Mouse (Mus musculus) cerebellum, postnatal 4 days (tissue): ENCODE data around the gene Rnf123.

Experiments used
- DNase-seq, 2 experiments: peaks; one replicate each; pipeline ENCODE4 v3.0.0; 2022; ENCODE audit warnings: low spot score in 2 of 2, mixed read lengths in 1 of 2

Rnf123 gene

DNA sequence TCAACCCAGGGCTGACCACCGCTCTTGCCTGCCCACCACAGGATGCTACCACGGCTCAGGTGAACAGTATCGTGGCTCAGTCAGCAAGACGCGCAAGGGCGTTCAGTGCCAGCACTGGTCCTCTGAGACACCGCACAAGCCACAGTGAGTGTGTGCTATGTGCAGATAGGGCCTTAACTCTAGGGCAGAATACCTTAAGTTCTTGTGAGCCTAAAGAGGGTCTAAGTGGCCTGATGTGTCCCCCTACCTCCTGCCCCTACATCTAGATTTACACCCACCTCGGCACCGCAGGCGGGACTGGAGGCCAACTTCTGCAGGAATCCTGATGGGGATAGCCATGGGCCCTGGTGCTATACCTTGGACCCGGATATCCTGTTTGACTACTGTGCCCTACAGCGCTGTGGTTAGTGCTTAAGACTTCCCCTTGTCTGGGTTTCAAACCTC is at the start of gene Rnf123:
TSS of gene Rnf123 (minus strand) at position 359 of the 444 bp plus-strand sequence.
- no peak for DNase-seq

DNA sequence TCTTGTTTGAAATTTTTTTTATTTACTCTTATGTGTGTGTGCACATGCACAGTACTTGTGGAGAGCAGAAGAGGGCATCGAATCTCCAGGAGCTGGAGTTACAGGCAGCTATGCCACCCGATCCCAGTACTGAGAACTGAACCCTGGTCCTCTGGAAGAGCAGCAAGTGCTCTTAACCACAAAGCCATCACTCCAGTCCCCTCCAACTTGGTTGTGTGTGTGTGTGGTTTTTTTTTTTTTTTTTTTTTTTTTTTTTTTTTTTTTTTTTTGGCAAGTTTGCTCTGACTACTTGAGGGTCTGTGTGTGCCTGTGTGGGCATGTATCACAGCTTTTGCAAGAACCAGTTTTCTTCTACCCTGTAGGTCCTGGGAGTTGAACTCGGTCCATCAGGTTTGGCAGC is 49.2 kb upstream of the Rnf123 start:
- no peak for DNase-seq

DNA sequence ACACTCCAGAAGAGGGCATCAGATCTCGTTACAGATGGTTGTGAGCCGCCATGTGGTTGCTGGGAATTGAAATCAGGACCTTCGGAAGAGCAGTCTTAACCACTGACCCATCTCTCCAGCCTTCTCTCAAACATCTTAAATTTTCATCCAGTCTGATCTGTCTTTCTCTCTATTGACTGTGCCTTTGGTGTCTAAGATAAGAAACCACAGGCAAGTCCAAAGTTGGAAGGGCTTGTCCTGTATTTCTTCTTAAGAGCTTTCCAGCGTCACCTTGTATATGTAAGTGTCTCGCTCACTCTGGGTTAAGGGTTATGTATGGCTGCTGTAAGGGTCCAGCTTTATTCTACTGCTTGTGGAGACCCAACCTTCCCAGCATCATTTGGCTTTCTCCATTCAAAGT is 48.4 kb upstream of the Rnf123 start:
- DNase-seq = no peak

DNA sequence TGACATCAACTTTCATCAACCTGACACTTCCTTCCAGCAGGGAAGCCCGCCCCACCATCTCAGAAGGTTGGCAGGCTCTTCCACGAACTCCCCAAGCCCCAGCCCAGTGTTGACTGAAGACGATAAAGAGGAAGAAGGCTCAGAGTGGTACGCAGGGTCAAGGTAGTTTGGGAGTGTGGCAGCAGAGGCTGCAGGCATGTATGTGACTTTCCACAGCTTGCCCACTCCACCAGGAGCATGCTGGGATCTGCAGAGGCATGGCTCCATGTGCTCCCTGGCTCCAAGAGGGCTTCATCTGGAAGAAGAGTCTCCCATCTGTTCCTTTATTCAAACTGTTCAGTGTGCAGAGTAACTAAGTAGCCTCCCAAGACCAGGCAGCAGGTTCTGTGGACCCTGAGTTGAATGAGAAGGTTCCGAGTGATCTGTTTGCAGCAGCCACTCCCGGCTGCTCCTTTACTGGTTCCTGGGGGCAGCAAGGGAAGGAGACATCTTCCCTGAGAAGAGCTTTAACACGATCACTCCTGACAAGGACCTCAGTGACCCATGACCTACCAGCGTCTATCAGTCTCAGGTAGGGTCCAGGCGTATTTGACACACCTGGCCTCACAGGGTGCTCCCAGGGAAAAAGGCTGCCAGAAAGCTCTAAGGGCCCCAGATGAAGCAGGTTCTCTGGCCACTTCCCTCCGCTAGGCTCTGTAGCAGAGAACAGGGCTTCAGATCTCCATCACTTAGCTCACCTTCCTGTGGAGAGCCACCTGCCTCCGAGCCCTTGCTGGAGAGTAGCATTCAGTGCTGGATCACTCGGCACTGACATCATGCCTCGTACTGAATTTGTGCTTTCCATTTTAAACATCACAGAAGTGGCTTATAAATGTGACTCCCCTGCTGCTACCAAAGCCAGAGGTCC is 46.1 kb upstream of the Rnf123 start:
- no peak for DNase-seq

DNA sequence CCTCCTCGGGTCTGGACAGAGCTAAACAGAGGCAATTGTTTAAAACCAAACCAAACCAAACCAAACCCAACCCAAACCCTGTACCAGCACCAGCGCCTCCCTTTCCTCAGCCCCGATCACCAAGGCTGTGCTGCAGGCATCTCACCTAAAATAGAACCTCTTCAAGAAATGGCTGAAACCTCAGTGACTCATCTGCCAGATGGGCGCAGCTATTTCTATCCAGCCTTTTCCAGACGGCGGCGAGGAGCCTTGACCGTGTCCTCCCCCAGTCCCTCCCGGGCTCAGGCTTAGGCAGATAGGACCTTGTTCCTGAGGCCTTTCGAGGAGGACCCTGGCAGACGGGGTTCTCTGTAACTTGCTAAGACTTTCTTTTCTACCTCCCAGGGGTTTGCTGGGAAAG is 45.1 kb upstream of the Rnf123 start:
- DNase-seq = no peak

DNA sequence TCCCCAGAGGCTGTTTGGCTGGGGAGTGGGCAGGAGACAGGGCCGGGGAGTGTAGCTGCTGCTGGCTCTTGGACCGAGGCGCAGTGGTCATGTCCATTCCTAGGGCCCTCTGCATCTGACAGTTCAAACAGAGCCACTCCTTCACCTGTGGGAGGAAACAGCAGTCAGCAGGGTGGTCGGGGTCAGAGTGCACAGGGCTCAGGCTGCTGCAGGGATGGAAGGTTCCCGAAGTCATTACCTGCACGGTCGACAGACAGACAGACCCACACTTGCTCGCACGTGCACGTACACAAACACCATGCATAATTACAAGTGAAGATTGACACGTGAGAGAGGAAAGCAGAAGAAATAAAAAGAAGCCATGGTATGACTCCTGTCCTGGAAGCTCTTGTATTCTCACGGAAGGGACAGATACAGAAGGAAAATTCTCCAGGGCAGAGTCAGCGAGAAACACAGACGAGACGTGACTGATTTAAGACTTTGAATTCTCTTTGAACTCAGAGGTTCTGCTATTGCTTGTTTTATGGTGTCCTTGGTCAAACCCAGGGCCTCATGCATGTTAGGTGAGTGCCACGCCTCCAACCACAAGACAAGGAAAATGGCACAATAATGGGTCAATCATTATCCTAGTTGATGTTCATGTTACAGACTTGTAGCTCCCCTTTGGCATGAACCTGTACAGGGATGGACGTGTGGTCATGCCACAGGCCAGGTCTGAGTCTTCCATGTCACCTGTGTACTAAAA is 43.5 kb upstream of the Rnf123 start:
- no peak for DNase-seq

DNA sequence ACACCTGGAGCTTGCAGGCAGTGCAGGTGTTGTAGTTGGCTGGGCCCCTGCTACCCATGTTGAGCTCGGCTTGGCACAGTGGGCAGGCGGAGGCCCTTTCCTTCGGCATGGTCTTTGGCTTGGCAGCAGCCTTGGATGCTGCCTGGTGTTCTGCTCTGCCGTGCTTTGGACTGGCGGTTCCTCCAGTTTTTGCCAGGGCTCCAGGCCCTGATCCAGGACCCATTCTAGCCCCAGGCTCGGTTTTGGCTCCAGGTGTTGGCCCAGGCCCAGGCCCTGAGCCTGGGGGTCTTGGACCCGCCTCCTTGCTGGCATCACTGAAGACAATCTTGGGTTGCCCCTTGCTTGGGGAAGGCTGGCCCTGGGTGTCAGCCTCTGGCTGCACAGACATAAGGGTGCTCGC is 42.6 kb upstream of the Rnf123 start:
- DNase-seq = peak in 1 of 2 experiments; percentile 50

DNA sequence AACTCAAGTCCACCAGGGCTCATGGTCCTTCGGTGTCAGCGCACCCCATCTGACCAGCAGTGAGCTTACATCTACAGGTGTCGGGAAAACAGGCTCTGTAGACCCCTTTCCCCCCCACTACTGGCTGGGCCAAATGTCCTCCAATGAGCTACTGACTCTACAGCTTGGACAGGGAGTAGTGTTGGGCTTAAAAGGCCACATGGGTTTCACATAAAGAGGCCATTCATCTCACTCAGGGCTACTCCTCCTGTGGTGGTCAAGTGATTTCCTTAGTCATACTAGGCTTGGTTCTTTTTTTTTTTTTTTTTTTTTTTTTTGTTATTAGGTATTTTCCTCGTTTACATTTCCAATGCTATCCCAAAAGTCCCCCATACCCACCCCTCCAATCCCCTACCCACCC is 40.8 kb upstream of the Rnf123 start:
- DNase-seq = no peak

DNA sequence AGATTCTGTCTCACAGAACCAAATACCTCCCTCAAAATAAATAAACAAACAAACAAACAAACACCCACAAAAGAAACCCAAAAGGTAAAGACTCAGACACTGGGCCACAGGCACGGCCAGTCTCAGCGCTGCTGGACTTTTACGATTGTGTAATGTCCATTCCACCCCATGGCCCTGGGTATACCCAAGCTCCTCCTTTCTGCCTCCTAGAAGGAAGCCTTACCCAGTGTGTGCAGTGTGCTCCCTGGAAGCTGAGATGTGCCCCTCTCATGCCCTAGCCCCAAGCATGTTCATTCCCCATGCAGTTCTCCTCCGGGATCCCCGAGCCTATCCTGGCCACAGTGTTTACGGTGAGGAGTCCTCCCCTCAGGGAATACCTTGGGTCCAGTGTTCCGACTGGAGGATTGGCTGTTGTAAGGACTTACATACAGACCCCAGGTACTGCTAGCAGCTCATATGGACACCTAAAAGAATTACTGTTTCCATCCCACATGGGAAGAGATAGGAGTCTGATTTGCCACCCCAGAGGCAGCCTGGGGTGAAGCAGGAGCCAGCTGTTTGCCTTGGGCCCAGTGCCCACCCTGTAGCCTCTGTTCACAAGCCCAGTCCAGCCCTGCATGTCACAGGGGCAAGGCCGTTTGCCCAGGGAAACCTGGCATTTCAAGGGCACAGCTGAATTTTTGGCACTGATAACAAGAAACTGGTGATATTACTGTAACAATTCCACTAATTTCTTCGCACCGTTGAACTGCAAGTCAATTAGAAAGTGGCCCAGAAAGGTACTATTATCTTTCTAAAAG is 38.2 kb upstream of the Rnf123 start:
- DNase-seq = no peak

DNA sequence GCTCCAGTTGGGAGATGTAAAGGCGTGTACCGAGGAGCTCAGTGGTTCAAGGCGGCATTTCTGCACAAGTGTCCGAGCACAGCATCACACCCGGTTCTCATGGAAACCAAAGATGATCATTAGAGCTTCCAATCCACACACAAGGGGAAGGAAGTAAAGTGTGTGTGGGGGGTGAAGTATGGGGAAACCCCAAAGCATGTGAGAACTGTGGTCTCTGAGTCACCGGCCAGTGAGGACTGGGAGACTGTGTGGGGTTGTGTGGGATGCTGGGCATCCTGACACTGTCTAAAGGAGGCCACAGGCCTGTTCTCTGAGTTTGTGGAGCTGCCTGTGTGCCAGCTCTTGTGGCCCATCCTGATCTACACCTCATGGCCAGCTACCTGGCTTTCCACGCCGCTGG is 37.5 kb upstream of the Rnf123 start:
- no peak for DNase-seq

DNA sequence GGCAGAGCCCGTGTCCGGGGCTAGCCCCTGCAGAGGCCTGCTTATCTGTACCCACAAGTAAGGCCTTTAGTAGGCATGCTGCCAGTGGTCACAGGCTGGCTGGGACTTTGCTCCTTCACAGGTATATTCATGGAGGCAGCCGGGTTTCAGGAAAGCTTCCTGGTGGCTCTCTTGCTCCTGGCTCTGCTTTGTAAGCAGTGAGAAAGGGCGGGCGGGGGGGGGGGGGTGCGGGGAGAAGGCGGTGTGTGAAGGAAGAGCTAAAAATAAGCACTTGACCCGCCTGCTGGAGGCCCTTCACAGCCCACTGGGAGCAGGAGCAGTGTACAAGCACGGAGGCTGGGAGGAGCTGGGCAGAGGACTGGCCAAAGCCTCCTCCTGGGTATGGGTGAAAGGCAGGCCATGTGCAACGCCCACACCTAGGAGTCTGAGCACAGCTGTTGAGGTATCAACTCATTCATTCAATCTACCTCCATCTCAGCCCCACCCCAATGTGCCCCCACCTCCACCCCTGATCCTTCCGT is 36.8 kb upstream of the Rnf123 start:
- DNase-seq = no peak

DNA sequence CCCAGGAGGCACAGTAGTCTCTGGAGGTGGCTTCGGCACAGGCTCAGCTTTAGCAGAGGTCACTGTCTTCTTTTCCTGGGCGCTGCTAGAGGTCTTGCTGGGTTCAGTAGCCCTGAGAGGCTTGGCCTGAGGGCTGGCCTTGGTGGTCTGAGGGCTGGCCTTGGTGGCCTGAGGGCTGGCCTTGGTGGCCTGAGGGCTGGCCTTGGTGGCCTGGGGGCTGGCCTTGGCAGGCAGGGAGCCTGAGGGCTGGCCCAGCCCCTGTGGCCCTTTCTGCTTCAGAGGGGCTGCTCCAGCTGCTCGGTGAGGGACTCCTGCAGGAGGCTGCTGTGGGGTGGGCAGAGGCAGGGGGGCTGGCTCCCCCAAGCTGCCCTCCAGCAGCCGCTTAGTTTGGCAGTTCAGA is 34.0 kb upstream of the Rnf123 start:
- DNase-seq = no peak

DNA sequence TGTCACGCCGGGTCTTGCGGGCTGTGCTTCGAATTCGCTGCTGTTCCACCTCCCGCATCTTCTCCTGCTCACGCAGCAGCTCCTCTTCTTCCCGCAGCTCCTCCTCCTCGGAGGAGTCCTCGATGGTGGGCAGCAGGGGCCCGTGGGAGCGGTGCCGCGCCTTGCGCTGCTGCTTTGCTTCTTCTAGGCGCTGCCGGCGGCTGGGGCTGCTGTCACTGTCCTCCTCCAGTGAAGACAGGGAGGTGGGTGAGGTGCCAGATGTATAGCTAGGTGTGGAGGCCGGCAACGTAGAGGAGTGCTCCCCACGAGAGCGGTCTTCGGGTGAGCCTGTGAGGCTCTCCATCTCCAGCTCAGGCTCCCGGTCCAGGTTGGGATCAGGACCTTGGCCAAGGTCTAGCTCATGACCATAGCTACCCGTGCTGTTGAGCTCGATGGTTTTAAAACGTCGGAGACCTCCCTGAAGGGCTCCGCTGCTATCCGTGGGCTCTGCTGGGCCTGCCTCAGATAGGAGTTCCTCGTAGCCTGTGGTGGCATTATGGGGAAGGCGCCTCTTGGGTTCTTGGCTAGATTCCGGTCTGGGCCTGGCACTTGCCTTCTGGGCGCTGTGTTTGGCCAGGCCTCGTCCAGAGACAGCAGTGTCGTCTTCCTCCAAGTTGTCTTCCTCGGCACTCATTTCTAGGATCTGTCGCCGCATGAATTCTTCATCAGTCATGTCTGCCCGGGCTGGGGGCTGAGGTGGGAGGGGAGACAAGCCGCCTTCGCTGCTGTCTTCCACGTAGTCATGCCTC is 32.3 kb upstream of the Rnf123 start:
- DNase-seq = no peak

DNA sequence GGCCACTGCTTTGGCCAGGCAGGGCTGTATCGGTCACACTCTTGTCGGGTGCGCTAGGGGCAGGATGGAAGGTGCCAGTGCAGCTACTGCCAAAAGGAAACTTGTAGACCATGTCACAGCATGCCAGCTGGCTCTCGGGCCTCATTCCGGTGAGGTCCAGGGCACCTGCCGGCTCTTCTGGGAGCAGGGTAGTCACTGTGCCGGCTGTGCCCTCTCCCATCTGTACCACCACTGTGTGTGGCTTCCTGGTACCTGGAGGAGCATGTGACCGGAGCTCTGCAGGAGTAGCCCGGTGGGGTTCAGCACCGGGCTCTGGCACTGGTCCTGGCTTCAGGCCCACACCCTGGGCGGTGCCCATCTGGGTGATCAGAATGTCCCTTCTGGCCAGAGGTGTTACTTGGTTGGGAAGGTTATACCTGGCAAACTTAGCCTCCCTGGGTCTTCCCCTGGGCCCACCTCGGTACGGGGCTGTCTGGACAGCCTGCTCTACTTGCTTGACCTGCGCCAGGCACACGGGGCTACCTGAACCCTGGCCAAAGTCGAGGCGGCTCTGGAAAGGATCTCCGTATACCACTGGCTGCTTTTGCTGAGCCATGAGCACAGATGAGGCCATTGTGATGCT is 29.7 kb upstream of the Rnf123 start:
- no peak for DNase-seq

DNA sequence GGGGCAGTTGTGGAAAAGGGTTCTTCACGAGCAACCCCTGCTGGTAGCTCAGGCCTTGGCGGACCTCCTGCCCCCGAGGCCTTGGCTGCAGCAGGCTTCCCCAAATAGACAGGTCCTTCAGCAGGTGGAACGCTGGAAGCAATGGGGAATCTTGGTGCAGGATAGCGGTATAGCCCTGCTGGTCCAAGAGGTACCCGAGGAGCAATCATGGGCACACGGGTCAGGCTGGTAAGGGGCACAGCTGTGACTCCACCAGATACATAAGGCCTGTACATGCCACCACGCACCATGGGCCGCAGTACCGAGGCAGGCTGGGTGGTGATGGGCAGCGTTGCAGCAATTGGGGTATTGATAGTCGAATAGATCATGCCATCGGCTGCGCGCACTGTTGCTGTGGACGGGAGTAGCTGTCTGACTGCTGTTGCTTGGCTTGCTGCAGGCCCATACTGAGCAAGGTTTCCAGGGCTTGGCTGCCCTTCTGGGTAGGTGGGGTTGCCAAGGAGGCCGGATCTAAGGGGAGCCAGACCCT is 28.5 kb upstream of the Rnf123 start:
- DNase-seq = no peak

DNA sequence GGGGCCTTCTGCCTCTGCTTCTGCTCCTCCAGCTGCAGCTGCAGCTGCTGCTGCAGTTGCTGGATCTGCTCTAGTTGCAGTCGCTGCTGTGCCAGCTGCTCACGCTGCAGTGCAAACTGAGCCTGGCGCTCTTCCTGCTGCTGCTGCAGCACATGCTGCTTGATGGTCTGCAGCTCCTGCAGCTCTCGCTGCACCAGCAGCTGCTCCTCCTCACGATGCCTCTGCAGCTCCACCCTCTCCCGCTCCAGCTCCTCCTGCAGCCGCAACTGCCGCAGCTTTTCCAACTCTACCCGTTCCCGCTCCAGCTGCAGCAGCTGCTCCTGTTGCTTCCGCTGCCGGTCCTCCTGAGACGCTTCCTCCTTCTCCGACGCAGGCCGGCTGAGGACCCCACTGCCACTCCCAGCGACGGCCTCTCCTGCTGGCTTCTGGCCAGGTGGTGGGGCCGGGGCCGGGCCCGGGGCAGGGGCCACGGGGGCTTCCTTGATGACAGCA is 28.0 kb upstream of the Rnf123 start:
- no peak for DNase-seq

DNA sequence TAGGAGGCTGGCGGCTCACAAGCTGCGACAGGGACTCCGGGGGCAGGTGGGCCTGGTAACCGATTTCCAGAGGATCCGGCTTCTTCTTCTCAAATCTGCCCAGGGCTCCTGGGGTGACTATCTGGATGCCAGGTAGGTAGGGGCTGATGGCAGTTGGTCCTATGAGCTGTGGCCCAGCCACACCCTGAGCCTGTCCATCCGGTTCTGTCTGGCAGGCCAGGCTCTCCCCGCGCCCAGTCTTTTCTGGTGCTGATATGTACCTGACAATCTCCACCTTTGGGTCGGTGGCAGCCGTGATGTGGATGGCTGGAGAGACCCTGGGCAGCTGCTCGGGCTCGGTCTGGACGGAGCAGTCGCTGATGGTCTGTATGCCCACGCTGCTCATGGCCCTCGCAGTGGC is 27.0 kb upstream of the Rnf123 start:
- no peak for DNase-seq

DNA sequence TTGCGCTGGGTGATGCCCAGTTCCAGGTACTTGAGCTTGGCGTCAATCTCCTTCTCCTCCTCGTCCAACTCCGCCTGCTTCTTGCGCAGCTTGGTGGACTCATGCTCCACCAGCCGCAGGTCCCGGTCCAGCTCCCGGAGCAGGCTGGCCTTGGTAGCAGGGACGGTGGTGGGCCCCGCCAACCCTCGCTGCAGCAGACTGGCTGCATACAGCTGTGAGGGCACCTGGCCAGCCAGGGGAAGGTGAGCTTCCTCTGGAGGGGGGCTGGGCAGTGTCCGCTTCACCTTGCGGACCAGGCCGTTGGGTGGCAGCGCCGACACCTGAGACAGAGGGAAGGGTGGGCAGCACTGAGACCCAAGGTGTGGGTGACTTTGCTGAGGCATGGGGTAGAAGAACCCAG is 24.7 kb upstream of the Rnf123 start:
- DNase-seq = no peak

DNA sequence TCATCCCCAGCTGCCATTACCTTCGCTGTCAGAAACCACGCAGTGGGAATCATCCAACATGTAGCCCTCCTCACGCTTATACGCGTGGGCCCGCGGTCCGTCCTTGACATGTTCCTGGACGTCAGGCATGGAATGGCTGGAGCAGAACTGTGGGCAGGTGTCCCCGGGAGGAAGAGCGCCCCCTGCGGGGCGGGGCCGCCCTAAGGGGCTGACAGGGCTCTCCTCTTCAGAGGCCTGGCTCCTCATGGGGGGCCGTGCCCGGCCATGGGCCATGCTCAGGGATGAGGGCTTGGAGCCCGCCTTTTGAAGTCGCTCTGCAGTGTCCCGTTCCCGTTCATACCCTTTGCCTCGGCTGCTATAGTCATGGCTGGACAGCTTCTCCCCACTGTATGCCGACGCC is 22.9 kb upstream of the Rnf123 start:
- no peak for DNase-seq

DNA sequence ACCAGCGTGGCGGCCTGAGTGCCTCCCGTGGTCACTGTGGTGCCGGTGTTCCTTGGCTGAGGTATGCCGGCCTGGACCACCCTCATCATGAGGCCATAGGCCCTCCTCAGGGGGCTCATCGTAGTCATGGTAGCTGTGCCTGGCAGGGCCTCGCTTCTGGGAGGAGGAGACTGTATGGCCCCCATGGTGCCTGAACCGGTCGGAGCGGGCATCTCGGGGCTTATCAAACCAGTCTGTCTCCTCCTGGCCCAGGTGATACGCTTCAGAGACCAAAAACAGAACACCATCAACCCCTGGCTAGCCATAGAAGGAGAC is 22.4 kb upstream of the Rnf123 start:
- no peak for DNase-seq
